In genomic region chr12:16895221-16895928, GRCm38 (mm10) we compare ENCODE assay signal across 8 mouse cellular contexts. TPM values are rescaled to one million over a fixed set of nuclear protein-coding genes. Genes with fewer than 3 reads are reported as not detected.
A peak's percentile ranks its signal among the peaks of the same experiment; 100 is the strongest.
DNase-seq lines count a peak whose midpoint lies in the region; ATAC-seq lines count a peak whose summit lies in the region.

No protein-coding gene starts in this region.

- peak overlapping the region; percentile 89 for H3K4me3 ChIP-seq in embryonic facial prominence, embryonic 13.5 days
- H3K4me3 ChIP-seq in heart, embryonic 12.5 days: peak overlapping the region; percentile 97
- H3K4me3 ChIP-seq in limb, embryonic 12.5 days (replicated peaks): peak overlapping the region; percentile 91
- H3K4me3 ChIP-seq in midbrain, embryonic 15.5 days: peak overlapping the region; percentile 72

- intact Hi-C loops in left cerebral cortex, postnatal 4 days (cut with DNase I): no loop called here

- no peaks in the 10 kb centered on the region for H3K9me3 ChIP-seq in embryonic facial prominence, embryonic 13.5 days
- no peaks in the 10 kb centered on the region for H3K9me3 ChIP-seq in heart, embryonic 12.5 days (replicated peaks)
- no peaks in the 10 kb centered on the region for H3K9me3 ChIP-seq in limb, embryonic 12.5 days
- no peaks in the 10 kb centered on the region for H3K9me3 ChIP-seq in midbrain, embryonic 15.5 days

- H3K4me1 ChIP-seq in embryonic facial prominence, embryonic 13.5 days: peaks cover 25% of the 10 kb centered on the region
- H3K4me1 ChIP-seq in heart, embryonic 12.5 days (replicated peaks): peaks cover 30% of the 10 kb centered on the region
- H3K4me1 ChIP-seq in limb, embryonic 12.5 days (replicated peaks): peaks cover 28% of the 10 kb centered on the region
- peaks cover 31% of the 10 kb centered on the region for H3K4me1 ChIP-seq in midbrain, embryonic 15.5 days

- DNase-seq in left cerebral cortex, postnatal 4 days: peak; percentile 48
- DNase-seq in left cerebral cortex, adult 8-10 months (ENCODE audit: low spot score in 2 of 2): no peak
- peak; percentile 50 for DNase-seq in adrenal gland, postnatal 25 days
- DNase-seq in thymus, adult 18-20 months: peak; percentile 51 to 60

- peak; percentile 67 for ATAC-seq in embryonic facial prominence, embryonic 13.5 days (ENCODE audit: insufficient number of reproducible peaks, insufficient read depth, low FRiP score, low TSS enrichment, low read depth)
- ATAC-seq in heart, embryonic 12.5 days (ENCODE audit: insufficient number of reproducible peaks, low FRiP score): peak; percentile 12
- peak; percentile 49 for ATAC-seq in limb, embryonic 12.5 days (ENCODE audit: insufficient number of reproducible peaks, insufficient read depth, low FRiP score, low TSS enrichment, low read depth)
- peak; percentile 72 for ATAC-seq in midbrain, embryonic 15.5 days (replicated peaks)

- H3K27me3 ChIP-seq in embryonic facial prominence, embryonic 13.5 days: no peaks in the 10 kb centered on the region
- H3K27me3 ChIP-seq in heart, embryonic 12.5 days (replicated peaks): no peaks in the 10 kb centered on the region
- no peaks in the 10 kb centered on the region for H3K27me3 ChIP-seq in limb, embryonic 12.5 days
- H3K27me3 ChIP-seq in midbrain, embryonic 15.5 days (replicated peaks): no peaks in the 10 kb centered on the region

- no peaks in the 10 kb centered on the region for H3K36me3 ChIP-seq in embryonic facial prominence, embryonic 13.5 days
- H3K36me3 ChIP-seq in heart, embryonic 12.5 days: no peaks in the 10 kb centered on the region
- no peaks in the 10 kb centered on the region for H3K36me3 ChIP-seq in limb, embryonic 12.5 days
- no peaks in the 10 kb centered on the region for H3K36me3 ChIP-seq in midbrain, embryonic 15.5 days (replicated peaks)

- H3K27ac ChIP-seq in embryonic facial prominence, embryonic 13.5 days: peak overlapping the region; percentile 96
- H3K27ac ChIP-seq in heart, embryonic 12.5 days (ENCODE audit: poor library complexity, severe bottlenecking): peak overlapping the region; percentile 100
- peak overlapping the region; percentile 96 for H3K27ac ChIP-seq in limb, embryonic 12.5 days
- peak overlapping the region; percentile 95 for H3K27ac ChIP-seq in midbrain, embryonic 15.5 days

- under 1% methylated on average over 37 of the region's 41 CpGs for WGBS in embryonic facial prominence, embryonic 13.5 days
- WGBS in heart, embryonic 12.5 days: under 1% methylated on average over 41 of the region's 41 CpGs
- WGBS in limb, embryonic 12.5 days: 2% methylated on average over 34 of the region's 41 CpGs
- 0% methylated on average over 40 of the region's 41 CpGs for WGBS in midbrain, embryonic 15.5 days

- peak overlapping the region; percentile 92 for H3K9ac ChIP-seq in embryonic facial prominence, embryonic 13.5 days
- H3K9ac ChIP-seq in heart, embryonic 12.5 days: peak overlapping the region; percentile 98
- peak overlapping the region; percentile 90 for H3K9ac ChIP-seq in limb, embryonic 12.5 days (replicated peaks)
- H3K9ac ChIP-seq in midbrain, embryonic 15.5 days: peak overlapping the region; percentile 79

- peak overlapping the region; percentile 85 for H3K4me2 ChIP-seq in embryonic facial prominence, embryonic 13.5 days
- H3K4me2 ChIP-seq in heart, embryonic 12.5 days: peak overlapping the region; percentile 89
- peak overlapping the region; percentile 75 for H3K4me2 ChIP-seq in limb, embryonic 12.5 days
- H3K4me2 ChIP-seq in midbrain, embryonic 15.5 days: peak overlapping the region; percentile 88

RNA-seq across cellular contexts. Expression of gene Rock2, which starts 0.7 kb away (rescaled TPM):
- 10 to 100 TPM; 53.2 to 57.3 TPM for total RNA-seq in left cerebral cortex, postnatal 4 days (2021)
- 100 to 1,000 TPM; 122 to 132 (median 129) TPM for total RNA-seq in left cerebral cortex, adult 8-10 months (2022)
- 82.9 and 88.5 TPM in 2 replicates for total RNA-seq in adrenal gland, postnatal 25 days (2021)
- polyA plus RNA-seq in embryonic facial prominence, embryonic 13.5 days (2015; fragmentation: Nextera tagmentation; extraction: Ambion mirVana): 14.6 and 17.6 TPM in 2 replicates
- 29.7 and 32.0 TPM in 2 replicates for polyA plus RNA-seq in heart, embryonic 12.5 days (2016; fragmentation: Nextera tagmentation; extraction: Ambion mirVana)
- polyA plus RNA-seq in limb, embryonic 12.5 days (2016; fragmentation: Nextera tagmentation; extraction: Ambion mirVana): 16.5 and 18.4 TPM in 2 replicates
- polyA plus RNA-seq in midbrain, embryonic 15.5 days (2015; fragmentation: Nextera tagmentation; extraction: Ambion mirVana): 14.9 and 15.6 TPM in 2 replicates

Comparison
In these comparisons a context has a peak if more than half of its experiments do, and no peak if none do; other contexts are left out.
1. DNase-seq: peak in left cerebral cortex, postnatal 4 days (single experiment), adrenal gland, postnatal 25 days (single experiment) and thymus, adult 18-20 months (2 of 2); none in left cerebral cortex, adult 8-10 months (0 of 2).
2. ATAC-seq: peak in every context shown above with its lines; median percentile 72 in midbrain, embryonic 15.5 days; 67 in embryonic facial prominence, embryonic 13.5 days; 49 in limb, embryonic 12.5 days; 12 in heart, embryonic 12.5 days.
3. Peak in every context shown above with its lines, with median percentiles within 50 percentile points of each other: H3K27ac ChIP-seq, H3K4me2 ChIP-seq, H3K4me3 ChIP-seq and H3K9ac ChIP-seq.